Mouse (Mus musculus): ENCODE measurements around the gene Fgg.

DNA sequence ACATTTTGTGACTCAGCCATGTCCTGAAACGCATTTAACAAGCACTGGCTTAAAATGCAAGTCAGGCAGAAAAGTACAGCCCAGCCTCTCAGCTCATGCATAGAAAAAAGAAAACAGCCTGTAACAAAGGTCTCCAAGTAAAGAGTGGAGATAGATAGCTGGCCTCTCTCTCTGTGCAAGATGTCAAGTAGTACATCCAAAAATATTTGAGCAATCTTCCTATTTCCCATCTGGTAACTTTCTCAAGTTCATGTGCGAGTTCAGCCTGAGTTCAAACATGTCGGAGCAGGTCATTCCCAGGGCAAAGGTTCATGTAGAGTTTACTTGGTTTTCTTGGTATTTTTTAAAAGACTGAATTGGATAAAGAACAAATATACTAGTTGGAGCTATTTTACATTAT is 36.5 kb upstream of the Fgg start:
- TF ChIP-seq CTCF (IDR thresholded peaks at IDR 0.05; ENCODE audit: low read depth), result no peak
- no peak for TF ChIP-seq EP300 (optimal IDR thresholded peaks at IDR 0.05)

All from stomach, postnatal 0 days (tissue).